Mouse (Mus musculus): ENCODE measurements at regions not wholly inside any gene's neighbourhood (a gene's known extent, or its start where the extent isn't known, plus 50 kb on each side); places are given as distances from the start of the nearest gene placed in this dataset.

- no peak overlapping the region for H3K27ac ChIP-seq (ENCODE audit: insufficient read depth, low read depth, low read length)
- WGBS, result 88% methylated on average over 2 of the region's 2 CpGs
- no peaks in the 10 kb centered on the region for H3K36me3 ChIP-seq (ENCODE audit: control insufficient read depth, insufficient read depth, low read length)
- H3K4me1 ChIP-seq (ENCODE audit: control insufficient read depth, insufficient read depth, insufficient read length, low read length), result no peaks in the 10 kb centered on the region
- TF ChIP-seq POLR2A (IDR thresholded peaks at IDR 0.05; ENCODE audit: low read depth, low read length), result no peak
- no peak for TF ChIP-seq CTCF (IDR thresholded peaks at IDR 0.05; ENCODE audit: extremely low read depth, insufficient read length, insufficient replicate concordance, low read depth, low read length)
- no peaks in the 10 kb centered on the region for H3K27me3 ChIP-seq (ENCODE audit: control insufficient read depth, insufficient read depth, low read length)
- no peak overlapping the region for H3K4me3 ChIP-seq (ENCODE audit: low read depth, low read length)
These were observed 210.4 kb upstream of the Thbs1 start for GRCm38 (mm10) chr2:117901311-117901710.

GRCm38 (mm10) chr2:117902837-117903236, 208.8 kb upstream of the Thbs1 start:
- Histone ChIP-seq H3K27me3 (ENCODE audit: control insufficient read depth, insufficient read depth, low read length) (no peaks in the 10 kb centered on the region), H3K4me1 (ENCODE audit: control insufficient read depth, insufficient read depth, insufficient read length, low read length) (no peaks in the 10 kb centered on the region), H3K36me3 (ENCODE audit: control insufficient read depth, insufficient read depth, low read length) (no peaks in the 10 kb centered on the region), H3K4me3 (ENCODE audit: low read depth, low read length) (no peak overlapping the region), H3K27ac (ENCODE audit: insufficient read depth, low read depth, low read length) (no peak overlapping the region)
- TF ChIP-seq POLR2A (IDR thresholded peaks at IDR 0.05; ENCODE audit: low read depth, low read length) (no peak), CTCF (IDR thresholded peaks at IDR 0.05; ENCODE audit: extremely low read depth, insufficient read length, insufficient replicate concordance, low read depth, low read length) (no peak)
- 79% methylated on average over 5 of the region's 5 CpGs for WGBS

- no peaks in the 10 kb centered on the region for H3K27me3 ChIP-seq (ENCODE audit: control insufficient read depth, insufficient read depth, low read length)
- 78% methylated on average over 2 of the region's 2 CpGs for WGBS
- H3K4me1 ChIP-seq (ENCODE audit: control insufficient read depth, insufficient read depth, insufficient read length, low read length), result no peaks in the 10 kb centered on the region
- no peak for TF ChIP-seq CTCF (IDR thresholded peaks at IDR 0.05; ENCODE audit: extremely low read depth, insufficient read length, insufficient replicate concordance, low read depth, low read length)
- TF ChIP-seq POLR2A (IDR thresholded peaks at IDR 0.05; ENCODE audit: low read depth, low read length), result no peak
- H3K36me3 ChIP-seq (ENCODE audit: control insufficient read depth, insufficient read depth, low read length), result no peaks in the 10 kb centered on the region
- H3K4me3 ChIP-seq (ENCODE audit: low read depth, low read length), result no peak overlapping the region
- H3K27ac ChIP-seq (ENCODE audit: insufficient read depth, low read depth, low read length), result no peak overlapping the region
These were observed 208.0 kb upstream of the Thbs1 start for GRCm38 (mm10) chr2:117903705-117904104.

- Histone ChIP-seq H3K4me3 (ENCODE audit: low read depth, low read length) (no peak overlapping the region), H3K27me3 (ENCODE audit: control insufficient read depth, insufficient read depth, low read length) (no peaks in the 10 kb centered on the region), H3K36me3 (ENCODE audit: control insufficient read depth, insufficient read depth, low read length) (no peaks in the 10 kb centered on the region), H3K27ac (ENCODE audit: insufficient read depth, low read depth, low read length) (no peak overlapping the region), H3K4me1 (ENCODE audit: control insufficient read depth, insufficient read depth, insufficient read length, low read length) (no peaks in the 10 kb centered on the region)
- TF ChIP-seq POLR2A (IDR thresholded peaks at IDR 0.05; ENCODE audit: low read depth, low read length) (no peak), CTCF (IDR thresholded peaks at IDR 0.05; ENCODE audit: extremely low read depth, insufficient read length, insufficient replicate concordance, low read depth, low read length) (no peak)
- 86% methylated on average over 2 of the region's 2 CpGs for WGBS
These were observed 205.2 kb upstream of the Thbs1 start for GRCm38 (mm10) chr2:117906509-117906908.

- Histone ChIP-seq H3K27me3 (ENCODE audit: control insufficient read depth, insufficient read depth, low read length) (no peaks in the 10 kb centered on the region), H3K4me1 (ENCODE audit: control insufficient read depth, insufficient read depth, insufficient read length, low read length) (no peaks in the 10 kb centered on the region), H3K4me3 (ENCODE audit: low read depth, low read length) (no peak overlapping the region), H3K27ac (ENCODE audit: insufficient read depth, low read depth, low read length) (no peak overlapping the region), H3K36me3 (ENCODE audit: control insufficient read depth, insufficient read depth, low read length) (no peaks in the 10 kb centered on the region)
- no peak for TF ChIP-seq CTCF (IDR thresholded peaks at IDR 0.05; ENCODE audit: extremely low read depth, insufficient read length, insufficient replicate concordance, low read depth, low read length)
- TF ChIP-seq POLR2A (IDR thresholded peaks at IDR 0.05; ENCODE audit: low read depth, low read length), result no peak
- WGBS, result 53% methylated on average over 1 of the region's 1 CpGs
These were observed 200.9 kb upstream of the Thbs1 start for GRCm38 (mm10) chr2:117910781-117911180.

GRCm38 (mm10) chr2:117912722-117913121, 199.0 kb upstream of the Thbs1 start:
- Histone ChIP-seq H3K36me3 (ENCODE audit: control insufficient read depth, insufficient read depth, low read length) (no peaks in the 10 kb centered on the region), H3K4me3 (ENCODE audit: low read depth, low read length) (no peak overlapping the region), H3K27ac (ENCODE audit: insufficient read depth, low read depth, low read length) (no peak overlapping the region), H3K4me1 (ENCODE audit: control insufficient read depth, insufficient read depth, insufficient read length, low read length) (no peaks in the 10 kb centered on the region), H3K27me3 (ENCODE audit: control insufficient read depth, insufficient read depth, low read length) (no peaks in the 10 kb centered on the region)
- 67% methylated on average over 2 of the region's 2 CpGs for WGBS
- TF ChIP-seq POLR2A (IDR thresholded peaks at IDR 0.05; ENCODE audit: low read depth, low read length) (no peak), CTCF (IDR thresholded peaks at IDR 0.05; ENCODE audit: extremely low read depth, insufficient read length, insufficient replicate concordance, low read depth, low read length) (no peak)

- Histone ChIP-seq H3K27me3 (ENCODE audit: control insufficient read depth, insufficient read depth, low read length) (no peaks in the 10 kb centered on the region), H3K4me3 (ENCODE audit: low read depth, low read length) (no peak overlapping the region), H3K27ac (ENCODE audit: insufficient read depth, low read depth, low read length) (no peak overlapping the region), H3K4me1 (ENCODE audit: control insufficient read depth, insufficient read depth, insufficient read length, low read length) (no peaks in the 10 kb centered on the region), H3K36me3 (ENCODE audit: control insufficient read depth, insufficient read depth, low read length) (no peaks in the 10 kb centered on the region)
- WGBS, result 94% methylated on average over 4 of the region's 4 CpGs
- TF ChIP-seq POLR2A (IDR thresholded peaks at IDR 0.05; ENCODE audit: low read depth, low read length), result no peak
- no peak for TF ChIP-seq CTCF (IDR thresholded peaks at IDR 0.05; ENCODE audit: extremely low read depth, insufficient read length, insufficient replicate concordance, low read depth, low read length)
These were observed 197.8 kb upstream of the Thbs1 start for GRCm38 (mm10) chr2:117913846-117914245.

- H3K27ac ChIP-seq (ENCODE audit: insufficient read depth, low read depth, low read length), result no peak overlapping the region
- H3K36me3 ChIP-seq (ENCODE audit: control insufficient read depth, insufficient read depth, low read length), result no peaks in the 10 kb centered on the region
- no peak for TF ChIP-seq CTCF (IDR thresholded peaks at IDR 0.05; ENCODE audit: extremely low read depth, insufficient read length, insufficient replicate concordance, low read depth, low read length)
- no peak for TF ChIP-seq POLR2A (IDR thresholded peaks at IDR 0.05; ENCODE audit: low read depth, low read length)
- H3K4me1 ChIP-seq (ENCODE audit: control insufficient read depth, insufficient read depth, insufficient read length, low read length), result no peaks in the 10 kb centered on the region
- WGBS, result 67% methylated on average over 2 of the region's 2 CpGs
- H3K27me3 ChIP-seq (ENCODE audit: control insufficient read depth, insufficient read depth, low read length), result no peaks in the 10 kb centered on the region
- no peak overlapping the region for H3K4me3 ChIP-seq (ENCODE audit: low read depth, low read length)
These were observed 195.9 kb upstream of the Thbs1 start for GRCm38 (mm10) chr2:117915821-117916220.

Measured in small intestine, adult 2 months (tissue).